Mouse (Mus musculus) heart, postnatal 0 days (tissue): ENCODE measurements around the gene Saysd1. TPM values are rescaled to one million over a fixed set of nuclear protein-coding genes. Genes with fewer than 3 reads are reported as not detected.

Experiments used
- ATAC-seq: fragments of 200-750 bp; cut with Nextera tagmentation; 2 replicates; pipeline ENCODE4 v1.8.0; 2017; ENCODE audit warnings: low read depth, moderate number of reproducible peaks, moderate library complexity; ENCODE audit not compliant: insufficient read depth
- DNase-seq: peaks from one replicate; pipeline ENCODE4 v3.0.0-alpha.2; 2016; ENCODE audit warnings: low spot score
- H3K27ac ChIP-seq: fragments of 300-500 bp; sonication (generic); 2 replicates; pipeline ENCODE4 v1.5.1; 2014; ENCODE audit warnings: low read depth, mild to moderate bottlenecking
- H3K27me3 ChIP-seq: fragments of 300-500 bp; sonication (generic); 2 replicates; pipeline ENCODE4 v1.6.1; 2014; ENCODE audit warnings: low read length, mixed read lengths; ENCODE audit not compliant: control insufficient read depth, insufficient read depth
- H3K36me3 ChIP-seq: fragments of 300-500 bp; sonication (generic); replicated peaks from 2 replicates; pipeline ENCODE4 v1.6.1; 2014; ENCODE audit warnings: low read length, mixed read lengths; ENCODE audit not compliant: control insufficient read depth, insufficient read depth
- H3K4me1 ChIP-seq: fragments of 300-500 bp; sonication (generic); 2 replicates; pipeline ENCODE4 v1.6.1; 2014; ENCODE audit warnings: antibody characterized with exemption; ENCODE audit not compliant: control insufficient read depth, insufficient read depth
- H3K4me2 ChIP-seq: fragments of 300-500 bp; sonication (generic); 2 replicates; pipeline ENCODE4 v1.6.1; 2014; ENCODE audit warnings: low read depth, mild to moderate bottlenecking, low read length, moderate library complexity
- H3K4me3 ChIP-seq: fragments of 300-500 bp; sonication (generic); 2 replicates; pipeline ENCODE4 v1.5.1; 2014; ENCODE audit warnings: low read depth, low read length
- H3K9ac ChIP-seq: fragments of 300-500 bp; sonication (generic); replicated peaks from 2 replicates; pipeline ENCODE4 v1.6.1; 2014; ENCODE audit warnings: low read depth, low read length, mixed read lengths
- H3K9me3 ChIP-seq: fragments of 300-500 bp; sonication (generic); replicated peaks from 2 replicates; pipeline ENCODE4 v1.6.1; 2016; ENCODE audit warnings: low read length; ENCODE audit not compliant: control insufficient read depth
- CTCF ChIP-seq: IDR thresholded peaks from 2 replicates; pipeline ENCODE4 v1.5.1; 2016; ENCODE audit warnings: antibody characterized with exemption, control low read depth, low read depth
- EP300 ChIP-seq: IDR thresholded peaks from 2 replicates; pipeline ENCODE4 v1.6.1; 2016; ENCODE audit warnings: antibody characterized with exemption, low read depth
- WGBS: fragments of 180-500 bp; shearing (Covaris S2); extraction: QIAGEN DNeasy Blood & Tissue Kit; methylation state at CpG from one replicate; pipeline ENCODE4 v1.1.7; 2014; 5-methylcytosine and 5-hydroxymethylcytosine counted together
- polyA plus RNA-seq: library from polyadenylated mRNA; unstranded; fragments of >200 nt; fragmentation: Nextera tagmentation; extraction: Ambion mirVana; gene quantifications from 2 replicates; pipeline ENCODE4 v1.2.1, GENCODE M21; 2015
- total RNA-seq: library from RNA; depleted of rRNA; stranded (reverse); fragments of >200 nt; gene quantifications from 2 replicates; pipeline ENCODE4 v1.2.3, GENCODE M21; 2014; ENCODE audit warnings: low replicate concordance

Saysd1 gene
- total and polyA plus RNA-seq, 2 experiments from 2014 or later, result 10.8 to 12.6 TPM

- no peaks in the 10 kb centered on the region for H3K9me3 ChIP-seq
- H3K4me3 ChIP-seq, result no peak overlapping the region
- no peak overlapping the region for H3K9ac ChIP-seq
- WGBS, result 60% methylated on average over 7 of the region's 7 CpGs
- H3K4me1 ChIP-seq, result no peaks in the 10 kb centered on the region
- H3K36me3 ChIP-seq, result no peaks in the 10 kb centered on the region
- no peak for TF ChIP-seq CTCF
- TF ChIP-seq EP300, result no peak
- peaks cover 4% of the 10 kb centered on the region; the same call in 1 of the 2 replicates for H3K27me3 ChIP-seq
- H3K4me2 ChIP-seq, result no peak overlapping the region
- DNase-seq (no peak), ATAC-seq (no peak)
- H3K27ac ChIP-seq, result no peak overlapping the region
These were observed 15.9 kb upstream of the Saysd1 start for GRCm38 (mm10) chr14:20154245-20154644.

- WGBS, result 83% methylated on average over 22 of the region's 22 CpGs
- DNase-seq (no peak), ATAC-seq (no peak)
- Histone ChIP-seq H3K9me3 (no peaks in the 10 kb centered on the region), H3K36me3 (no peaks in the 10 kb centered on the region), H3K4me2 (no peak overlapping the region), H3K27ac (no peak overlapping the region), H3K4me1 (no peaks in the 10 kb centered on the region), H3K4me3 (no peak overlapping the region), H3K9ac (no peak overlapping the region), H3K27me3 (no peaks in the 10 kb centered on the region)
- TF ChIP-seq EP300, result no peak
- no peak for TF ChIP-seq CTCF
These were observed 11.1 kb upstream of the Saysd1 start for GRCm38 (mm10) chr14:20149127-20150080.

GRCm38 (mm10) chr14:20148514-20148913 lies 10.2 kb upstream of the Saysd1 start:
- DNase-seq (no peak), ATAC-seq (no peak)
- TF ChIP-seq EP300 (no peak), CTCF (no peak)
- WGBS, result 81% methylated on average over 11 of the region's 11 CpGs
- no peak overlapping the region for H3K27ac ChIP-seq
- H3K4me1 ChIP-seq, result no peaks in the 10 kb centered on the region
- H3K9ac ChIP-seq, result no peak overlapping the region
- no peaks in the 10 kb centered on the region for H3K27me3 ChIP-seq
- no peaks in the 10 kb centered on the region for H3K36me3 ChIP-seq
- H3K9me3 ChIP-seq, result no peaks in the 10 kb centered on the region
- H3K4me3 ChIP-seq, result no peak overlapping the region
- no peak overlapping the region for H3K4me2 ChIP-seq

- DNase-seq, result no peak
- ATAC-seq, result no peak
These were observed 9.5 kb upstream of the Saysd1 start for GRCm38 (mm10) chr14:20147854-20148253.

GRCm38 (mm10) chr14:20144093-20144492 lies 5.8 kb upstream of the Saysd1 start:
- Histone ChIP-seq H3K4me2 (no peak overlapping the region), H3K4me1 (no peaks in the 10 kb centered on the region), H3K27me3 (no peaks in the 10 kb centered on the region), H3K9me3 (no peaks in the 10 kb centered on the region), H3K9ac (no peak overlapping the region), H3K4me3 (no peak overlapping the region), H3K27ac (no peak overlapping the region), H3K36me3 (no peaks in the 10 kb centered on the region)
- 61% methylated on average over 4 of the region's 4 CpGs for WGBS
- no peak for DNase-seq
- ATAC-seq, result no peak
- TF ChIP-seq EP300, result no peak
- TF ChIP-seq CTCF, result no peak

More at GRCm38 (mm10) chr14:20147854-20148253, 9.5 kb upstream of the Saysd1 start:
- no peaks in the 10 kb centered on the region for H3K27me3 ChIP-seq
- H3K4me1 ChIP-seq, result no peaks in the 10 kb centered on the region
- no peaks in the 10 kb centered on the region for H3K36me3 ChIP-seq
- no peak overlapping the region for H3K4me3 ChIP-seq
- no peaks in the 10 kb centered on the region for H3K9me3 ChIP-seq
- TF ChIP-seq EP300, result no peak
- TF ChIP-seq CTCF, result no peak
- no peak overlapping the region for H3K9ac ChIP-seq
- no peak overlapping the region for H3K4me2 ChIP-seq
- H3K27ac ChIP-seq, result no peak overlapping the region
- 65% methylated on average over 7 of the region's 7 CpGs for WGBS
